Mouse (Mus musculus) limb, embryonic 11.5 days (tissue): ENCODE data around the gene Gpr37l1. TPM values are rescaled to one million over a fixed set of nuclear protein-coding genes. Genes with fewer than 3 reads are reported as not detected.

Experiments
- ATAC-seq: fragments of 200-750 bp; cut with Nextera tagmentation; 2 replicates; pipeline ENCODE4 v1.8.0; 2017; ENCODE audit warnings: low read depth; ENCODE audit not compliant: insufficient number of reproducible peaks, low FRiP score, low TSS enrichment
- DNase-seq: peaks from one replicate; pipeline ENCODE4 v3.0.0-alpha.2; 2015; ENCODE audit warnings: low spot score
- H3K27ac ChIP-seq: fragments of 300-500 bp; sonication (generic); replicated peaks from 2 replicates; pipeline ENCODE4 v1.5.1; 2014; ENCODE audit warnings: low read depth, mild to moderate bottlenecking, low read length
- H3K27me3 ChIP-seq: fragments of 300-500 bp; sonication (generic); 2 replicates; pipeline ENCODE4 v1.6.1; 2014; ENCODE audit warnings: mild to moderate bottlenecking, low read length, mixed read lengths; ENCODE audit not compliant: control insufficient read depth, insufficient read depth
- H3K36me3 ChIP-seq: fragments of 300-500 bp; sonication (generic); 2 replicates; pipeline ENCODE4 v1.6.1; 2014; ENCODE audit warnings: mild to moderate bottlenecking, low read length, moderate library complexity, mixed read lengths; ENCODE audit not compliant: control insufficient read depth, insufficient read depth
- H3K4me1 ChIP-seq: fragments of 300-500 bp; sonication (generic); 2 replicates; pipeline ENCODE4 v1.6.1; 2014; ENCODE audit warnings: low read length, mixed read lengths; ENCODE audit not compliant: control insufficient read depth, insufficient read depth
- H3K4me2 ChIP-seq: fragments of 300-500 bp; sonication (generic); 2 replicates; pipeline ENCODE4 v1.6.1; 2014; ENCODE audit warnings: low read depth, mild to moderate bottlenecking, moderate library complexity; ENCODE audit not compliant: severe bottlenecking
- H3K4me3 ChIP-seq: fragments of 300-500 bp; sonication (generic); 2 replicates; pipeline ENCODE4 v1.5.1; 2014; ENCODE audit warnings: low read depth, low read length
- H3K9ac ChIP-seq: fragments of 300-500 bp; sonication (generic); 2 replicates; pipeline ENCODE4 v1.6.1; 2014; ENCODE audit warnings: mild to moderate bottlenecking, low read length
- H3K9me3 ChIP-seq: fragments of 300-500 bp; sonication (generic); 2 replicates; pipeline ENCODE4 v1.6.1; 2016; ENCODE audit warnings: low read length; ENCODE audit not compliant: control insufficient read depth
- WGBS: fragments of 180-500 bp; shearing (Covaris S2); extraction: QIAGEN DNeasy Blood & Tissue Kit; methylation state at CpG from one replicate; pipeline ENCODE4 v1.1.7; 2014; 5-methylcytosine and 5-hydroxymethylcytosine counted together
- polyA plus RNA-seq: library from polyadenylated mRNA; unstranded; fragments of >200 nt; fragmentation: Nextera tagmentation; extraction: Ambion mirVana; gene quantifications from 2 replicates; pipeline ENCODE4 v1.2.1, GENCODE M21; 2014

Gpr37l1 gene
- polyA plus RNA-seq, 1 experiment from 2014 or later = 0.12 TPM

DNA sequence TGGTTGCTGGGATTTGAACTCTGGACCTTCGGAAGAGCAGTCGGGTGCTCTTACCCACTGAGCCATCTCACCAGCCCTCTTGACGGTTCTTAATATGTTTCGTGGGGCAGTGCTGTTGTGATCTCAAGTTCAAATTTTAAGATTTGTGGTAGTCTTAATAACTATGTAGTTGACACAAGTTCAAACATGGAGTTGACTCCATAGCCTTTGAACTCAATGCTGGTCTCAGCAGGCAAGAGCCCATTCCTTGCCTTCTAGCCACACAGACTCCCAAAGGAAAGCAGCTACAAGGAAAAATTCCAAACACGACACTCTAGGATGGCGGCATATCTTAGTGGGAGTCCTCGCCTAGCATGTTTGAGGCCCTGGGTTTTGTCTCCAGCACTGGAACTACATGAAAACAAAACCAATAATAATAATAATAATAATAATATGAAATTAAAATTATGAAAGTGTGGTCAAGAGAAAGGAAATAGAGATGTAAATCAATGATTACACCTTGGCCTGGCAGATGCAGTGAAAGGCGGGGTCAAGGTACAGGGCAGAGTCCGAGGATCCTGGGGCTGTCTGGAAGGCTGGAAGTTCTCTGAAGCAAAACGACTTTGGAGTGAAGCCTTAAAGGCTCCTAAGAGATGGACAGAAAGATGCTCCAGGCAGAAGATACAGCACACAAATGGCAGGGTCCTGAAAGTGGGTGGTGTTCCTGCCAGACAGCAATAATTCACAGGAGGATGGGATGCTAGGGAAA lies 1.1 kb upstream of the Gpr37l1 start:
- Histone ChIP-seq H3K4me2 (no peak overlapping the region), H3K27ac (no peak overlapping the region), H3K4me3 (no peak overlapping the region), H3K4me1 (no peaks in the 10 kb centered on the region; the same call in 1 of the 2 replicates), H3K36me3 (no peaks in the 10 kb centered on the region), H3K9me3 (no peaks in the 10 kb centered on the region), H3K9ac (no peak overlapping the region), H3K27me3 (no peaks in the 10 kb centered on the region)
- DNase-seq (no peak), ATAC-seq (no peak)
- 90% methylated on average over 10 of the region's 10 CpGs for WGBS

GRCm38 (mm10) chr1:135162720-135163119 lies 4.8 kb downstream of the Gpr37l1 start:
- DNase-seq (no peak), ATAC-seq (no peak)
- H3K36me3 ChIP-seq = no peaks in the 10 kb centered on the region
- no peak overlapping the region for H3K9ac ChIP-seq
- 54% methylated on average over 6 of the region's 6 CpGs for WGBS
- no peaks in the 10 kb centered on the region for H3K4me1 ChIP-seq
- H3K27me3 ChIP-seq = no peaks in the 10 kb centered on the region
- no peak overlapping the region for H3K4me2 ChIP-seq
- no peak overlapping the region for H3K4me3 ChIP-seq
- no peaks in the 10 kb centered on the region for H3K9me3 ChIP-seq
- H3K27ac ChIP-seq = no peak overlapping the region

GRCm38 (mm10) chr1:135160411-135161050 lies 7.0 kb downstream of the Gpr37l1 start:
- H3K36me3 ChIP-seq = peaks cover 3% of the 10 kb centered on the region; the same call in 1 of the 2 replicates
- DNase-seq (no peak), ATAC-seq (no peak)
- H3K27me3 ChIP-seq = no peaks in the 10 kb centered on the region
- no peak overlapping the region for H3K4me3 ChIP-seq
- no peaks in the 10 kb centered on the region for H3K4me1 ChIP-seq
- no peaks in the 10 kb centered on the region for H3K9me3 ChIP-seq
- no peak overlapping the region for H3K9ac ChIP-seq
- 87% methylated on average over 13 of the region's 13 CpGs for WGBS
- H3K4me2 ChIP-seq = no peak overlapping the region
- no peak overlapping the region for H3K27ac ChIP-seq

DNA sequence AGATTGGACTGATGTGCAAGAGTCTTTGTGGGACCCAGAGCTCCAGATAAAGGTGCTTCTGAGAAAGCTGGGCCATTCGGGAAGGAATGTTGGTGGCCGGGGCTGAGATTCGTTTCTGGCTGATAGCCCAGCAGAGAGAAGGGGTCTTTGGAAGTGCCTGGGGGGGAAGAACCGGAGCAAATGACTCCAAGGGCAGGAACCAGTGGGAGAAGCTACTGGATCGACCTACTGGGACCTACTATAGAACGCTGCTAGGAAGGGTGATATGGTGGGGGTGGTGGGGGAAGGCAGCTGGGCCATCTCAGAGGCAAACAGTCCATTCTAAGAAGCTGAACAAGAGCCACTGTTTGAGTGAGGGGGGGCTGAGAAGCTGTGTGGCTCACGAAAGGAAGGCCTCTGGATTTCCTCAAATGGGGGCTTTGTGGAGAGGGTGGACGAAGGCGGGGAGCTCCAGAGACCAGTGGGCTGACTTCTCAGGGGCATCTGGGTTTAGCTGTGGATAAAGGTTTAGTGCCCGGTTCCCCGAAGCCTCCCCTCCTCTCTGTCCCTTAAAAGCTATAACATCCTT lies 7.8 kb downstream of the Gpr37l1 start:
- H3K4me2 ChIP-seq = no peak overlapping the region
- no peak overlapping the region for H3K27ac ChIP-seq
- H3K27me3 ChIP-seq = no peaks in the 10 kb centered on the region
- no peak overlapping the region for H3K9ac ChIP-seq
- H3K4me3 ChIP-seq = no peak overlapping the region
- H3K36me3 ChIP-seq = peaks cover 4% of the 10 kb centered on the region; the same call in 1 of the 2 replicates
- DNase-seq (no peak), ATAC-seq (no peak)
- 86% methylated on average over 11 of the region's 11 CpGs for WGBS
- peaks cover 2% of the 10 kb centered on the region for H3K4me1 ChIP-seq
- H3K9me3 ChIP-seq = no peaks in the 10 kb centered on the region

- H3K36me3 ChIP-seq = peaks cover 4% of the 10 kb centered on the region; the same call in 1 of the 2 replicates
- no peak overlapping the region; the same call in 1 of the 2 replicates for H3K27ac ChIP-seq
Observed at GRCm38 (mm10) chr1:135159074-135159473, 8.4 kb downstream of the Gpr37l1 start.

GRCm38 (mm10) chr1:135158633-135159032 lies 8.8 kb downstream of the Gpr37l1 start:
- Histone ChIP-seq H3K27ac (no peak overlapping the region; the same call in 1 of the 2 replicates), H3K4me1 (peaks cover 8% of the 10 kb centered on the region), H3K4me2 (no peak overlapping the region), H3K36me3 (peaks cover 4% of the 10 kb centered on the region; the same call in 1 of the 2 replicates), H3K9me3 (no peaks in the 10 kb centered on the region), H3K4me3 (no peak overlapping the region), H3K9ac (no peak overlapping the region), H3K27me3 (no peaks in the 10 kb centered on the region)
- ATAC-seq = no peak
- 80% methylated on average over 5 of the region's 5 CpGs for WGBS
- no peak for DNase-seq

More at GRCm38 (mm10) chr1:135159074-135159473, 8.4 kb downstream of the Gpr37l1 start:
- H3K4me3 ChIP-seq = no peak overlapping the region
- no peaks in the 10 kb centered on the region for H3K9me3 ChIP-seq
- WGBS = 77% methylated on average over 7 of the region's 7 CpGs
- no peak for ATAC-seq
- peaks cover 6% of the 10 kb centered on the region for H3K4me1 ChIP-seq
- DNase-seq = no peak
- no peaks in the 10 kb centered on the region for H3K27me3 ChIP-seq
- no peak overlapping the region for H3K9ac ChIP-seq
- H3K4me2 ChIP-seq = no peak overlapping the region

DNA sequence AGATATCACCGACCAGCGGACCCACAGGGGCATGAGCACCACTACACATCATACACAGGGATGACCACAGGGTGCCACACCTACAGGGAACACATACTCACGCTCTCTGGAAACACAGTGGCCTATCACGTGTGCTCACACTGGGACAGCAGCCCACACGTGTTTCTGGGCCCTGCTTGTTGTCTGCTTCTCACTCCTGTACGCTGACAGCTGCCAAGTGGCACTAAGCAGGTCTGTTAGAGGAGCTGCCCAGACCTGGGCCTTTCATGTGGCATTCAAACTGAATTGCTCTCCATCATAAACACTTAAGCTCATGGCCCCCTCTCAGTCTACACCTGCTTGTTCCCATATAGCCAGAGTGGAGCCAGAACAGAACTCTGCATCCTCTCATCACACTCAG lies 11.2 kb downstream of the Gpr37l1 start:
- Histone ChIP-seq H3K4me1 (peaks cover 11% of the 10 kb centered on the region), H3K27ac (no peak overlapping the region), H3K4me3 (no peak overlapping the region), H3K36me3 (peaks cover 4% of the 10 kb centered on the region; the same call in 1 of the 2 replicates), H3K4me2 (no peak overlapping the region), H3K9ac (no peak overlapping the region), H3K9me3 (no peaks in the 10 kb centered on the region), H3K27me3 (no peaks in the 10 kb centered on the region)
- WGBS = 85% methylated on average over 6 of the region's 6 CpGs
- ATAC-seq (no peak), DNase-seq (no peak)

DNA sequence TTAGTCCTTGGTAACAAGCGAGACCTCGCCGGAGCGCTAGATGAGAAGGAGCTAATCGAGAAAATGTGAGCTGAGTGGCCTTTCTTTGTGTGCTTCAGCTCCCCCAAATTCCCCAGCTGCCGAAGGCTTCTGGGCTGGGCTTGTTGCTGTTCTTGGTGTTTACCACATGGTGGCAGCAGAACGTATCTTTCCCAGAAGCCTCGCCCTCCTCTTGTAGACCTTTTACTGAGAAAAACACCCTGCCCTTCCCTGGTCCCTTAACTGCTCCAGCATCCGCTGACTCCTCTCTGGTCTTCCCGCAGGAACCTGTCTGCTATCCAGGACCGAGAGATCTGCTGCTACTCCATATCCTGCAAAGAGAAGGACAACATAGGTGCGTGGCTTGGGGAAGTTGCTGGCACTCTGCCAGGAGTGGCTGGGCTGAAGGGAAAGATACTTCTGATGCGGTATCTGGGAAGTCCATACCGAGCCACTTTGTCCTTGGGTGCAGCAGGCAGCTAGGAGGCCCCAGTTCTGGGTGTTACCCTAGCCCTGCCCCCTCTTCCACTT lies 13.0 kb downstream of the Gpr37l1 start:
- Histone ChIP-seq H3K27me3 (no peaks in the 10 kb centered on the region), H3K4me3 (peak overlapping the region; percentile 8; the same call in 1 of the 2 replicates), H3K36me3 (peaks cover 4% of the 10 kb centered on the region; the same call in 1 of the 2 replicates), H3K9ac (peak overlapping the region; percentile 67), H3K4me1 (peaks cover 11% of the 10 kb centered on the region), H3K9me3 (no peaks in the 10 kb centered on the region), H3K27ac (peak overlapping the region; percentile 81), H3K4me2 (peak overlapping the region; percentile 44)
- 6% methylated on average over 14 of the region's 14 CpGs for WGBS
- DNase-seq (peak; percentile 88), ATAC-seq (0 out of 2 replicates have a peak, but pooled peaks have one; percentile 35)
